Mouse (Mus musculus): ENCODE data around the gene Os9. TPM values are rescaled to one million over a fixed set of nuclear protein-coding genes. Genes with fewer than 3 reads are reported as not detected.
A peak's percentile ranks its signal among the peaks of the same experiment; 100 is the strongest.

Gene Os9
- polyA plus RNA-seq, 1 experiment from 2014 or later = 51.2 TPM

DNA sequence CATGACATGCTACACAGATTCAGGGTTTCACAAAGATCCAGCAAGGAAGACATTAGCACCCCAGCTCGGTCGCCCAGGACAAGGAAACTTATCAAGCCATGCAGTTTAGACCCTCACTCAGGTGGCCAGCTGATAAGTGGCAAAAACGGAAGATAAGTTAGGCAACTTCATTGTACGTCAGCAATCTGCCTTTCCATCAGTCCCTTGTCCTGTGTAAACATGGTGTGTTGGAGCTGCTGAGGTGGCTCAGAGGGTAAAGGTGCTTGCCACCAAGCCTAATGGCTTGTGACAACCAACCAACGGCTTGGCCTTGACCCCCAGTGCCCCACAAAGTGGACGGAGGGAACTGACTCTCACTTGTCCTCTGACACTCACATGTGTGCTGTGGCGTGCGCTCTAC is 20.5 kb downstream of the Os9 start:
- ATAC-seq (replicated peaks; ENCODE audit: low FRiP score) = peak; percentile 70
- peaks cover 7% of the 10 kb centered on the region; the same call in 1 of the 2 replicates for H3K36me3 ChIP-seq (ENCODE audit: control insufficient read depth, insufficient read depth, low read length)
- H3K9me3 ChIP-seq (ENCODE audit: control insufficient read depth, low read length) = no peaks in the 10 kb centered on the region
- 44% methylated on average over 8 of the region's 8 CpGs for WGBS
- DNase-seq (ENCODE audit: low spot score) = no peak
- H3K27me3 ChIP-seq (replicated peaks; ENCODE audit: control insufficient read depth, insufficient read depth, low read length) = no peaks in the 10 kb centered on the region
- H3K4me2 ChIP-seq = peak overlapping the region; percentile 4
- no peak overlapping the region for H3K9ac ChIP-seq (ENCODE audit: low read depth, low read length)
- H3K4me1 ChIP-seq (replicated peaks; ENCODE audit: control insufficient read depth, insufficient read depth, low read length) = peaks cover 23% of the 10 kb centered on the region
- no peak overlapping the region for H3K4me3 ChIP-seq (ENCODE audit: low read depth, low read length)
- H3K27ac ChIP-seq (ENCODE audit: low read depth, low read length) = peak overlapping the region; percentile 65

DNA sequence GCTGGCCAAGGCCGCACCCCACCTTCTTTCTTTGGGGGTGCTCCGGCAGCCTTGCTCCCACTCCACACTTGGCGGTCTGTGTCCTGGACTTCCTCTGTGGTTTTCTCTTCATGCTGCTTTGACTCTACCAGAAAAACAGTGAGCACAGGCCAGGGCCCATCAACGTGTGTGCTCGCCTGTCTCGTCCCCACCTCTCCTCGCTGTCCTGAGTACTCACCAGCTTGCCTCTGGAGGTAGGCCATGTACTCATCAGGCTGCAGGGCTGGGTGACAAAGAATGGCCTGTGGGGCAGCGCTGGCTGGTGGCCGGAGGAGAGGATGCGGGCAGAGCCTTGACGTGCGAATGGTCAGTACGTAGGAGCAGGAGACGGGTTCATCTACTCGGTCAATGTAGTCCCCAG is 21.1 kb downstream of the Os9 start:
- 0 out of 2 replicates have a peak overlapping the region, but pooled peaks have one; percentile 4 for H3K4me2 ChIP-seq
- no peak overlapping the region for H3K27ac ChIP-seq (ENCODE audit: low read depth, low read length)
- peaks cover 23% of the 10 kb centered on the region for H3K4me1 ChIP-seq (replicated peaks; ENCODE audit: control insufficient read depth, insufficient read depth, low read length)
- no peaks in the 10 kb centered on the region for H3K27me3 ChIP-seq (replicated peaks; ENCODE audit: control insufficient read depth, insufficient read depth, low read length)
- H3K36me3 ChIP-seq (ENCODE audit: control insufficient read depth, insufficient read depth, low read length) = peaks cover 7% of the 10 kb centered on the region; the same call in 1 of the 2 replicates
- no peak overlapping the region for H3K4me3 ChIP-seq (ENCODE audit: low read depth, low read length)
- H3K9me3 ChIP-seq (ENCODE audit: control insufficient read depth, low read length) = no peaks in the 10 kb centered on the region
- DNase-seq (ENCODE audit: low spot score) = no peak
- peak; percentile 6; the same call in 1 of the 2 replicates for ATAC-seq (replicated peaks; ENCODE audit: low FRiP score)
- WGBS = 79% methylated on average over 15 of the region's 15 CpGs
- no peak overlapping the region for H3K9ac ChIP-seq (ENCODE audit: low read depth, low read length)

GRCm38 (mm10) chr10:127099191-127099590 is 21.7 kb downstream of the Os9 start:
- no peak overlapping the region for H3K4me2 ChIP-seq
- H3K36me3 ChIP-seq (ENCODE audit: control insufficient read depth, insufficient read depth, low read length) = peaks cover 7% of the 10 kb centered on the region; the same call in 1 of the 2 replicates
- H3K4me3 ChIP-seq (ENCODE audit: low read depth, low read length) = no peak overlapping the region

DNA sequence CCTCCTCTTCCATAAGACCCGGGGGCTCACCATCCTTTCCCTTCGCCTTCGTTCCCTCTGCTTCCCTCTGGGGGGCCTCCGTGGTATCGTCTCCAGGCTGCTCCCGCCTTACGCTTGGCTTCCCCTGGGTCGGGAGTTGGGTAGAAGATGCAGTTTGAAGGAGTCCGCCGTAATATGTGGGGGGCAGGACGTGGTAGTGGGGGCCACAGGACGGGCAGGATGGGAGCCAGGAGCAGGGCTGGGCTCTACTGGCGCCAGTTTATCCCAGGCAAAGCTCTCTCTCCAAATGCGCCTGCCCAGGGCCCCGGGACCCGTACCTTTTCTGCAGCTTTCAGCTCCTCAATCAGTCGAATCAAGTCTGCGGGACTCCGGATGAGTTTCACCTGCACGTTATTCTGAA is 22.4 kb downstream of the Os9 start:
- Histone ChIP-seq H3K27me3 (replicated peaks; ENCODE audit: control insufficient read depth, insufficient read depth, low read length) (no peaks in the 10 kb centered on the region), H3K36me3 (ENCODE audit: control insufficient read depth, insufficient read depth, low read length) (peaks cover 7% of the 10 kb centered on the region; the same call in 1 of the 2 replicates), H3K4me3 (ENCODE audit: low read depth, low read length) (no peak overlapping the region), H3K4me1 (replicated peaks; ENCODE audit: control insufficient read depth, insufficient read depth, low read length) (peaks cover 20% of the 10 kb centered on the region), H3K9ac (ENCODE audit: low read depth, low read length) (no peak overlapping the region), H3K9me3 (ENCODE audit: control insufficient read depth, low read length) (no peaks in the 10 kb centered on the region), H3K4me2 (no peak overlapping the region), H3K27ac (ENCODE audit: low read depth, low read length) (no peak overlapping the region)
- ATAC-seq (replicated peaks; ENCODE audit: low FRiP score) = no peak
- 83% methylated on average over 20 of the region's 20 CpGs for WGBS
- DNase-seq (ENCODE audit: low spot score) = no peak

More at GRCm38 (mm10) chr10:127099191-127099590, 21.7 kb downstream of the Os9 start:
- Histone ChIP-seq H3K9me3 (ENCODE audit: control insufficient read depth, low read length) (no peaks in the 10 kb centered on the region), H3K9ac (ENCODE audit: low read depth, low read length) (no peak overlapping the region), H3K4me1 (replicated peaks; ENCODE audit: control insufficient read depth, insufficient read depth, low read length) (peaks cover 23% of the 10 kb centered on the region), H3K27ac (ENCODE audit: low read depth, low read length) (no peak overlapping the region), H3K27me3 (replicated peaks; ENCODE audit: control insufficient read depth, insufficient read depth, low read length) (no peaks in the 10 kb centered on the region)
- WGBS = 89% methylated on average over 10 of the region's 10 CpGs
- DNase-seq (ENCODE audit: low spot score) = no peak
- ATAC-seq (replicated peaks; ENCODE audit: low FRiP score) = no peak

GRCm38 (mm10) chr10:127094382-127094802 is 26.5 kb downstream of the Os9 start:
- no peak overlapping the region for H3K9ac ChIP-seq (ENCODE audit: low read depth, low read length)
- 57% methylated on average over 7 of the region's 7 CpGs for WGBS
- H3K9me3 ChIP-seq (ENCODE audit: control insufficient read depth, low read length) = no peaks in the 10 kb centered on the region
- no peak overlapping the region for H3K4me3 ChIP-seq (ENCODE audit: low read depth, low read length)
- DNase-seq (ENCODE audit: low spot score) = no peak
- H3K27ac ChIP-seq (ENCODE audit: low read depth, low read length) = no peak overlapping the region
- H3K4me1 ChIP-seq (replicated peaks; ENCODE audit: control insufficient read depth, insufficient read depth, low read length) = peaks cover 15% of the 10 kb centered on the region
- H3K4me2 ChIP-seq = no peak overlapping the region
- peaks cover 32% of the 10 kb centered on the region for H3K27me3 ChIP-seq (replicated peaks; ENCODE audit: control insufficient read depth, insufficient read depth, low read length)
- no peak for ATAC-seq (replicated peaks; ENCODE audit: low FRiP score)
- peaks cover 6% of the 10 kb centered on the region; the same call in 1 of the 2 replicates for H3K36me3 ChIP-seq (ENCODE audit: control insufficient read depth, insufficient read depth, low read length)

GRCm38 (mm10) chr10:127092742-127093141 is 28.2 kb downstream of the Os9 start:
- Histone ChIP-seq H3K4me2 (no peak overlapping the region), H3K9me3 (ENCODE audit: control insufficient read depth, low read length) (no peaks in the 10 kb centered on the region), H3K4me1 (replicated peaks; ENCODE audit: control insufficient read depth, insufficient read depth, low read length) (peaks cover 14% of the 10 kb centered on the region), H3K27me3 (replicated peaks; ENCODE audit: control insufficient read depth, insufficient read depth, low read length) (peaks cover 37% of the 10 kb centered on the region), H3K4me3 (ENCODE audit: low read depth, low read length) (no peak overlapping the region), H3K27ac (ENCODE audit: low read depth, low read length) (no peak overlapping the region), H3K36me3 (ENCODE audit: control insufficient read depth, insufficient read depth, low read length) (peaks cover 3% of the 10 kb centered on the region; the same call in 1 of the 2 replicates), H3K9ac (ENCODE audit: low read depth, low read length) (no peak overlapping the region)
- ATAC-seq (replicated peaks; ENCODE audit: low FRiP score) = 0 out of 2 replicates have a peak, but pooled peaks have one; percentile 22
- 54% methylated on average over 4 of the region's 4 CpGs for WGBS
- no peak for DNase-seq (ENCODE audit: low spot score)

- peak; percentile 43 for ATAC-seq (replicated peaks; ENCODE audit: low FRiP score)
- peak overlapping the region; percentile 50 for H3K4me2 ChIP-seq
Measured at GRCm38 (mm10) chr10:127091507-127092396, 29.2 kb downstream of the Os9 start.

GRCm38 (mm10) chr10:127090560-127091411 is 30.1 kb downstream of the Os9 start:
- Histone ChIP-seq H3K4me3 (ENCODE audit: low read depth, low read length) (peak overlapping the region; percentile 14; the same call in 1 of the 2 replicates), H3K36me3 (ENCODE audit: control insufficient read depth, insufficient read depth, low read length) (peaks cover 2% of the 10 kb centered on the region; the same call in 1 of the 2 replicates)

More at GRCm38 (mm10) chr10:127091507-127092396, 29.2 kb downstream of the Os9 start:
- Histone ChIP-seq H3K4me1 (replicated peaks; ENCODE audit: control insufficient read depth, insufficient read depth, low read length) (peaks cover 14% of the 10 kb centered on the region), H3K9ac (ENCODE audit: low read depth, low read length) (no peak overlapping the region), H3K9me3 (ENCODE audit: control insufficient read depth, low read length) (no peaks in the 10 kb centered on the region), H3K27me3 (replicated peaks; ENCODE audit: control insufficient read depth, insufficient read depth, low read length) (peaks cover 37% of the 10 kb centered on the region), H3K36me3 (ENCODE audit: control insufficient read depth, insufficient read depth, low read length) (peaks cover 3% of the 10 kb centered on the region; the same call in 1 of the 2 replicates), H3K27ac (ENCODE audit: low read depth, low read length) (no peak overlapping the region), H3K4me3 (ENCODE audit: low read depth, low read length) (peak overlapping the region; percentile 14; the same call in 1 of the 2 replicates)
- WGBS = 26% methylated on average over 51 of the region's 51 CpGs
- DNase-seq (ENCODE audit: low spot score) = no peak

More at GRCm38 (mm10) chr10:127090560-127091411, 30.1 kb downstream of the Os9 start:
- DNase-seq (ENCODE audit: low spot score) (peak; percentile 52), ATAC-seq (replicated peaks; ENCODE audit: low FRiP score) (no peak)
- Histone ChIP-seq H3K4me2 (peak overlapping the region; percentile 50), H3K27me3 (replicated peaks; ENCODE audit: control insufficient read depth, insufficient read depth, low read length) (peaks cover 37% of the 10 kb centered on the region), H3K9ac (ENCODE audit: low read depth, low read length) (no peak overlapping the region), H3K27ac (ENCODE audit: low read depth, low read length) (no peak overlapping the region), H3K9me3 (ENCODE audit: control insufficient read depth, low read length) (no peaks in the 10 kb centered on the region), H3K4me1 (replicated peaks; ENCODE audit: control insufficient read depth, insufficient read depth, low read length) (peaks cover 14% of the 10 kb centered on the region)
- 22% methylated on average over 57 of the region's 57 CpGs for WGBS
